Mouse (Mus musculus): ENCODE data around the gene Asb18. TPM values are rescaled to one million over a fixed set of nuclear protein-coding genes. Genes with fewer than 3 reads are reported as not detected.

The Asb18 gene
- polyA plus RNA-seq, 1 experiment from 2014 or later = not detected

GRCm38 (mm10) chr1:89902236-89902635 is 112.2 kb downstream of the Asb18 start:
- WGBS = 69% methylated on average over 2 of the region's 2 CpGs
- no peak overlapping the region for H3K4me2 ChIP-seq (ENCODE audit: low read depth, low read length)
- ATAC-seq = peak; percentile 75
- no peaks in the 10 kb centered on the region for H3K4me1 ChIP-seq (ENCODE audit: control insufficient read depth, insufficient read depth, low read length)
- H3K9ac ChIP-seq (ENCODE audit: low read depth, low read length) = no peak overlapping the region
- no peaks in the 10 kb centered on the region for H3K36me3 ChIP-seq (ENCODE audit: control insufficient read depth, insufficient read depth, low read length)
- no peaks in the 10 kb centered on the region for H3K27me3 ChIP-seq (replicated peaks; ENCODE audit: control insufficient read depth, insufficient read depth, low read length)
- H3K9me3 ChIP-seq (ENCODE audit: control insufficient read depth, low read length) = peaks cover 3% of the 10 kb centered on the region; the same call in 1 of the 2 replicates
- peak overlapping the region; percentile 58 for H3K27ac ChIP-seq (ENCODE audit: low read length)
- H3K4me3 ChIP-seq (ENCODE audit: low read length) = no peak overlapping the region

- H3K36me3 ChIP-seq (ENCODE audit: control insufficient read depth, insufficient read depth, low read length) = no peaks in the 10 kb centered on the region
- ATAC-seq = 0 out of 2 replicates have a peak, but pooled peaks have one; percentile 14
- H3K9ac ChIP-seq (ENCODE audit: low read depth, low read length) = no peak overlapping the region
- peaks cover 1% of the 10 kb centered on the region; the same call in 1 of the 2 replicates for H3K9me3 ChIP-seq (ENCODE audit: control insufficient read depth, low read length)
- H3K4me3 ChIP-seq (ENCODE audit: low read length) = no peak overlapping the region
- whole genome bisulfite sequencing = 83% methylated on average over 4 of the region's 4 CpGs
- H3K27me3 ChIP-seq (replicated peaks; ENCODE audit: control insufficient read depth, insufficient read depth, low read length) = no peaks in the 10 kb centered on the region
- H3K27ac ChIP-seq (ENCODE audit: low read length) = peak overlapping the region; percentile 21; the same call in 1 of the 2 replicates
- no peaks in the 10 kb centered on the region for H3K4me1 ChIP-seq (ENCODE audit: control insufficient read depth, insufficient read depth, low read length)
- no peak overlapping the region for H3K4me2 ChIP-seq (ENCODE audit: low read depth, low read length)
Measured at GRCm38 (mm10) chr1:89901381-89901780, 113.1 kb downstream of the Asb18 start.

Other genes with a start within 250 kb of the Asb18 start
- gene Gbx2, start 83.5 kb downstream of the Asb18 start, polyA plus RNA-seq (2015; fragmentation: Nextera tagmentation; extraction: Ambion mirVana) = 0.07 and 0.09 TPM in 2 replicates
- gene Iqca, start 138.7 kb upstream of the Asb18 start, polyA plus RNA-seq (2015; fragmentation: Nextera tagmentation; extraction: Ambion mirVana) = 0.15 TPM in 1 of 2 replicates, not detected in the other
- gene Ackr3, start 189.3 kb upstream of the Asb18 start, polyA plus RNA-seq (2015; fragmentation: Nextera tagmentation; extraction: Ambion mirVana) = 11.8 and 12.7 TPM in 2 replicates

Data from intestine, embryonic 16.5 days (tissue).